Mouse (Mus musculus) lung, postnatal 4 days (tissue): ENCODE data around the gene Map1b.

Source experiments
- DNase-seq, 2 experiments: peaks; one replicate each; pipeline ENCODE4 v3.0.0; 2021

Map1b gene

DNA sequence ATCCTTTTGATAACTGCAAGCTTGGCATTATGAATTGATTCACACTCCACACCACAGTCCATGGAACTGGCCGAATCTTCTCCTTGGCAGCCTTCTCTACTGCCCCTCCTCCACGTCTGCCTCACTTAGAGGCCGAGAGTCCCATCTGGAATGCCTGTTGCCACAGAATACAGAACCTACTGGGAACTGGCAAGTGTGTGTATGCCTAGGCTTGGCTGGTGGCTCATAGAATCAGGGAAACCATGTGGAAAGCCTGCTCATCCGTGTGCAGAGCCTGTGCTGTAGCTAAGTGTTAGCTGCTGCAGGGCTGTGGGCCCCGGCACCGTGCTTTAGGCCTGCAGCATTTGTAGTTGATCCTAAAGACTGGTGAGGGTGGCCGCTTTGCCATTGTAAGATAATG lies 119.1 kb downstream of the Map1b start:
- no peak for DNase-seq

DNA sequence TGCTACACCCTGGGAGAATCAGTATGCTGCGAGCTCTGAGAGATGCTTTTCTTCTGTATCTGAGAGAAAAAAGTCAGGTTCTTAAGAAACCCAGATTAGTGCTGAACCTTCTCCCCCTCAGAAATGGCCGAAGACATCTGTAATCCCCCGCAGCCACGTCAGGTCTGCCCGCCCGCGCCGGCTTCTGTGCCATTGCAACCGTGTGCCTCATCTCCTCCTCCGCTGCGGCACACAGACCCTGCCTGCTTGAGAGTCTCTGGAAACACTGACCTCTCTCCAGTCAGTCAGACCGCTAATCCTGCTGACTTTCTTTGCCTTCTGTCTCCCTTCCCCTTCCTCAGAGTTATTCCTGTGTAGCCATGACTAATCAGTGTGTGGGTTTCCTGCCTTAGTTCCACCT lies 120.8 kb downstream of the Map1b start:
- no peak for DNase-seq

DNA sequence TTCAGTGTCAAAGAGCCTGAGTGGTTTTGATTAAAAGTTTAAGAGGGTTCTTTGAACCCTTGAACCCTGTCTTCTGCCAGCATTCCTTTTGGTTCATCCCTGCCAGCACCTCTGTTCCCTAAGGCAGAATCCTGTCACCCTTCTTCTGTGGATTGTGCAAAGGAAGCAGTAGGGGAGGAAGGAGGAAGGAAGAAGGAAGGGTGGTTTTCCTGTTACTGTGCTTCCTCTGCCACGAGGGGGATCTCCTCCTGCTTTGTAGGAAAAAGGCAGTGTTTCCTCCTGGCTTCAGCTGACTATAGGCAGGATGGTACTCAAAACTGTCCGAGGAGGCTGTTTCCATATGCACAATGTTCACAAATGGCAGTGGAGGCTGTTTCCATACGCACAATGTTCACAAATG lies 121.6 kb downstream of the Map1b start:
- no peak for DNase-seq

DNA sequence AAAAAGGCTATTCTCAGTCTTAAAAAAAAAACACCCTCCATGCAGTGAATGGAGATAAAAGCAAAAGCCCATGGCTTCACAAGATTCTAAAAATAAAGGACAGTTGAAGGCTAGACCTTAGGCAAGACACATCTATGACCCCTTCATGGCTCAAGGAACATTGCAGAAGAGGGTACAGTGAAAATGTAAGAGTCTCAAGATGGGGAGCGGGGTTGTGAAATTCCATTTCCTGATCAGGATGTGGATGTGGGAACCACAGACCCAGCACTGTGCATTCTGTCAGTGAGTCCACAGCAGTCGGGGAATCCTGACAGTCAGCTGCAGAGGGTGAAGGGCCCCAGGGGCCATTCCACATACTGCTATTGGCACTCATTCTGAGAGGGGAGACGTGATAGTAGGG lies 123.2 kb downstream of the Map1b start:
- DNase-seq: no peak

DNA sequence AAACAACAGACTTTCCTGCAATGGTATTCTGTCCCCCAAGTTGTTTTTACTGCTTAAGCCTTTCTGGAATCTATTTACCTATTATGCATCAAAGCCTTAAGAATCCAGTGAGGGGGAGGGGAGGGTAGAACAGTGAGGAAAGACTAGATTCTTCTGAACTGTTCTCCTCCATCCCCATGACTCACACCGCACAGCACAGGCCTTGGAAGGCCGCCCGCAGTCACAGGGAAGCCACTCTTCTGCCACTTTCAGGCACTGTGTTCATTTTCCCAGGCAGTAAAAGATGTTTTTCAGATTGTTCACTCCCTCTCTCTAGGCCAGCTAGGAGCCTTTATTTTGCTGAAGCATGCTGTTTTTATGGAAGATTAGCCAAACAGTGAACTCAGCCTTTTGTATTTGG lies 124.9 kb downstream of the Map1b start:
- DNase-seq: no peak

DNA sequence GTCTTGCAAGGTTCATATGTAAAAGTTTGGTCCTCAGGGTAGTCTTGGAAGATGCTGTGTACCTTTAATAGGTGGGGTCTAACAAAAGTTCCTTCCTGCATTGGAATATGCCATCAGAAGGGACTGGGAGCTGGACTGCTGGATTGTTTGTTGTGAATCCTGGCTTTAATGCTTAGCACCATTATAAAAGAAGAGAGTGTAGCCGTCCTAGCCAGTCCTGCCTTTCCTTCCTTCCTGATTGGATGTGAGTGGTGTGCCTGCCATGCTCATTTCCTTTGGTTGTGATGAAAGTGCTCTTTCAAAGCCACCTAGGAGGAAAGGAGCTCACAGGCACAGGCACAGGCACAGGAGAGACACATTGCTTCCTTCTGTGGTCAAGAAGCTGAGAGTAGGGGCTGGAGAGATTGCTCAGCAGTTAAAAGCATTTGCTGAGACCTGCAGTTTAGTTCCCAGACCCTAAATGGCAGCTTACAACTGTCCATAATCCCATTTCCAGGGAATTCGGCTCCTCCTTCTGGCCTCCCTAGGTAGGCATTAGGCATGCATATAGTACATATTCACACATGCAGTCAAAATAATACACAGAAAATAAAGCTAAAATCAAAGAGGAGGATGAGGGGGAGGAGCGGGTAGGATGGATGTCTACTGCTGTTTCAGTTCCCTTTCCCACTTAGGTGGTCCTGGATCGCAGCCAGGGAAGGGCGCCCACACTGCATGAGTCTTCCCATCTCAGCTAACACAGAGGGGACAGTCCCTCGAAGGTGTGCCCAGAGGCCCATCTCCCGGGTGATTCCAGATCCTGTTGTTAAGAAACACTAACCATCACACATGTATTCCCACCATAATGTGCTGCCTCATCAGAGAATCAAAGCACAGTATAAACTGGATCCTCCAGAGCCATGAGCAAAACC lies 128.2 kb downstream of the Map1b start:
- DNase-seq: no peak

DNA sequence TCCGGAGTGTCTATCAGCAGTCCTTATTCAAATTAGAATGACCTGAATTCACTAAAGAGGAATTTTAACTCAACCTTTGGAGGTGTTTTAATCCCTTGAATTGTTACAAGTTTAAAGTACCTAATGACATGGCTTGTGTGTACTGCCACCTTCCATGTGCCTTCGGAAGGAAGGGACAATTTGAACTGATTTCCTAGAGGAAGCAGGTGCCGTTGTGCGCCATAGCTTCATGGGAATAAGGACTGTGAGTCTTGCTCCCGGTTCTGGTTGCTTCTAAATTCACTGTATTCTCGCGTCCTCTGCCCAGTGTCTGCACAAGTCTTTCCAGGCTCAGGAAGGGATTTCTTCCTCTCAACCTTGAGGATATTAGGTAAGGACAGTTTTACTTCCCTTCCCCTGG lies 130.0 kb downstream of the Map1b start:
- no peak for DNase-seq

DNA sequence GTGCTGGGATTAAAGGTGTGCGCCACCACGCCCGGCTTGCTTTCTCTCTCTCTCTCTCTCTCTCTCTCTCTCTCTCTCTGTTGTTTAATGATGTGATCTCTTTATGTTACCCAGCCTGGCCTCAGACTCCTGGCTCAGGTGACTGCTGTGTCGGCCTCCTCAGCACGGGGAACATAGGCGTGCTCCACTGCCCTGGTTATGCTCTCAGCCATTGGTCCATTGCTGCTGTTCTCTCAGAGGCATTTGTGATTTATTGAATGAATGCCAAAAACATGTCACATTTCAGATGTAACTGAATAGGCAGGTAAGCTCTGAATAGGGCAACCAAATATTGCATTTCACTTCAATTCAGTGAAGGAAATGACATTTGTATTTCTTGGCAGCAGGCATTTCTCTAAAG lies 130.4 kb downstream of the Map1b start:
- DNase-seq: no peak

DNA sequence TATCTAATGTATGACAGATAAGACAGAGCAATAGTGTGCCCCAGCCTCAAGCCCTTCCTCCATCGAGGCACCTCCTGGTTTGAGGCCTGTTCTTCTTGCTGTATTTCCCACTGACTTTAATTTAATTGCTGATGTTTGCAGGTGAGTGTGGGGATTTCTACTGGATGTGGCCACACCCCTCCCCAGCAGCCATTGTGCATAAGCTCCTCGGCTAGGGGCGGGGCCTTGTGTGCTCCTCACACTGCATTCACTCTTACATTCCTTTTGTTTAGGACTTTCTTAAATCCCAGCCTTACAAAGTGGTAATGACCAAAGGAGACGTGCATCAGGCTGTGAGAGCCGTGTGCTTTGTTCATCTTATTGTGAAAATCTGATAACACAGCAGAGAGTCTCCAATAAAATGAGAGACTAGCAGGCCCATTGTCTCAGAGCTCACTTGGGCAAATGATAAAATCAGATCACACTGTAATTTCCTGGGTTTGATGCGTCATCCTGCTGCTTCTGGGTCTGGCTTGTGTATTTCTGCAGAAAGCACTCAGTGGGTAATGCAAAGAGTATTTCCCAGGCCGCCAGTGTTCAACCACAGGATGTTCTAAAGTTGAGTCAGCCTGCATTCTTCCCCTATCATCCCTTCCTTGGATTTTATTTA lies 131.7 kb downstream of the Map1b start:
- peak in 1 of 2 experiments; percentile 25 for DNase-seq

DNA sequence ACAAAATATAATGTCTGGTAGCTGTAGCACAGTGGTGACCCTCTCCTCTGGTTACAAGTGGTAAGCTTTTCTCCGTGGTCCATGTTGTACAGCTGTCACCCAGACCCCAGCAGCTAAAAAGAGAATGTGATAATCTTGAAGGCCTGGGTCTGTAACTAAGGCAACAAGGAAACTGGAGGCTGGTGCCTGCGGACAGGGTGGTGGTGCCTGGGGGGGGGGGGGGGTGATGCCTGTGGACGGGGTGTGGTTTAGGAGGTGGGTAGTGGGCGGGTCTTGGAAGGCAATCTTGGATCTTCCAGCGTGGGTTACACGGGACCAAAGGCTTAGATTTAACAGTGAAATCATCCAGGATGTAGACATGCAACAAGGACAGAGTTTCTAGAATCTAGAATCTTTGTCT lies 134.0 kb downstream of the Map1b start:
- DNase-seq: no peak

DNA sequence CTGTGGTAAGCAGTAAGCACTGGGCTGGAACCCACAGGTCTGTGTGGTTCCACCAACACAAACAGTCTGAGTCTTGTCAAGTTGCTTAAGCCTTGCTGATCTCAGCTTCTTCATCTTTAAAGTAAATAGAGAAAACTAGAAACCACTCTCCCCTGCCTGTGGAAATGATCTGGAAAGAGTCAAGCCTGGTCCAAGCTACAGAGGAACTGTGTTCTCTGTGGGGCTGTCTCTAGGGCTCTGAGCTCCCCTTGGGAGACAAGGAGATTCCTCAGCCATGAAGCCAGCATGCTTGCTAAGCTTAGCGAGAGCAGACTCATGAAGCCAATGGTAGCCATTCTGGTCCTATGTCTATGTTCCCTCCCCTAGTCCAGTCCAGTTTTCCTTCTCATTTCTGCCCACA lies 138.1 kb downstream of the Map1b start:
- DNase-seq: no peak

DNA sequence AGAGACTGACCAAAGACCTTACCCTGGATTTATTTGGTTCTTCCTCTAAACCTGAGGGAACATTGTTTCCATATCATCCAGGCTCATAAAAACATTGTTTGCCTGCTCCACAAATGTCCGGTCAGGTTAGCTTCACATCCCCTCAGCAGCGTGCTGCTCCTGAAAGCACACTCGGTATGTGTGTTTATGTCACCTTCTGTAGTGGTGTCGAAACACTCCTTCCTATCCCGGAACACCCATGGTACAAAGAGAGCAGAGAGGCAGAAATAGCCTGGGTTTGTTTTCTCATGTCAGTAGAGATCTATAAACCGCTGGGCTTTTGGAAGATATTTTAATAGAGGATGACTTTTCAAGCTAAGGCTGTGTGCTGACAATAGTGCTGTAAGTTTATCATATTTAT lies 139.3 kb downstream of the Map1b start:
- no peak for DNase-seq

DNA sequence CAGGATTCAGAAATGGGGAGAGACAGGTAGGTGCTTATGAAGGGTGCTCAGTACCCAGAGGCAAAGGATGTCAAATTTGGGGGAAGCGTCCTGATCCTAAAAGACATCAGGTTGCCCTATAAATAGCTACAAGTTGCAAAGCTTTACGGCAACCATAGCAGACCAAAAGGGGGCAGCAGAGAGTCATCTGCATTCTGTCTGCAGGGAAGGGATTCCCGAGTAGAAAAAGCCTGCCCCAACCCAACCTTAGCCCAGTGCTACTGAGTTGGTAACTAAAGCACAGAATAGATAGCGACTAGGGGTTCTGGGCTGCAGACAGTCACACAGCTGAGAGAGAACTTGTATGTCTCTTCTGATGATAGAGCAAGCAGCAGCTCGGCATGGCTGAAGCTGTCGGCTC lies 140.8 kb downstream of the Map1b start:
- DNase-seq: peak; percentile 42 to 80

DNA sequence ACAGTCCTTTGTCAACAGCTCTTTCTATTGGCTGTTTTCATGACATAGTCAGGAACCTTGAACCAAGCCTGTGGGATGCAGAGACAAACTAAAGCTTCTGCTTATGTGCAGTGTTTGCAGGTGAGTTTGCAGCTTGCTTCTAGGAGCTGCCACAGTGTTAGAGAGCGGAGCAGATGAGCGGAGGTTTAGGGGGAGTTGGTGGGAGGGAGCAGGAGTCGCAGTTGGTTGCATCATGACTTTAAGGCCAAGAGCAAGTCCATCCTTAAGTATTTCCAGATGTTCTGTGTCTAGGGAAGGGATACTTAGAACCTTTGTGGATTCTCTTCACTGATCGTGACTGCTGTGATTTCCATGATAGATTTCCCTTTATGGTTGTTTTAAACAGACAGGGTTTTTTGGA lies 142.1 kb downstream of the Map1b start:
- no peak for DNase-seq

DNA sequence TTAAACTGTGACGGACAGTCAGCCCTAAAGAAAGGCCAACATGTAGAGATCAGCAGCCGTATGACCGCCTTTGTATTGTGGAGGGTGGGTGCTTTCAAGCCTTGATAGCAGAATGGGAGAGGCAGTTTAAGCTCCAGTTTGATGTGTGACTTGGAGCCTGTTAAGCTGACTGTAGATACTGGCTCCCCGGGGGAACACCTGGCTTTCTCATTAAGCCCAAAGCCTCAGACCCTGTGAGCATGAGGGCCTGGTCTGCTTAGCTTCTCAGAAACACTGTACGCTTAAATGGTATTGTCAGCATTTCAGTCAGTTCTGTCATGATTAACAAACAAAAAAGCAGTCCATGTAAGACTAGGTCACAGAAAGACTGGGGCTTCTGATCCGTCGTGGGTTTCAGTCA lies 142.7 kb downstream of the Map1b start:
- no peak for DNase-seq
